Comparison of ENCODE assay signal across 10 mouse cellular contexts in the genomic region with DNA sequence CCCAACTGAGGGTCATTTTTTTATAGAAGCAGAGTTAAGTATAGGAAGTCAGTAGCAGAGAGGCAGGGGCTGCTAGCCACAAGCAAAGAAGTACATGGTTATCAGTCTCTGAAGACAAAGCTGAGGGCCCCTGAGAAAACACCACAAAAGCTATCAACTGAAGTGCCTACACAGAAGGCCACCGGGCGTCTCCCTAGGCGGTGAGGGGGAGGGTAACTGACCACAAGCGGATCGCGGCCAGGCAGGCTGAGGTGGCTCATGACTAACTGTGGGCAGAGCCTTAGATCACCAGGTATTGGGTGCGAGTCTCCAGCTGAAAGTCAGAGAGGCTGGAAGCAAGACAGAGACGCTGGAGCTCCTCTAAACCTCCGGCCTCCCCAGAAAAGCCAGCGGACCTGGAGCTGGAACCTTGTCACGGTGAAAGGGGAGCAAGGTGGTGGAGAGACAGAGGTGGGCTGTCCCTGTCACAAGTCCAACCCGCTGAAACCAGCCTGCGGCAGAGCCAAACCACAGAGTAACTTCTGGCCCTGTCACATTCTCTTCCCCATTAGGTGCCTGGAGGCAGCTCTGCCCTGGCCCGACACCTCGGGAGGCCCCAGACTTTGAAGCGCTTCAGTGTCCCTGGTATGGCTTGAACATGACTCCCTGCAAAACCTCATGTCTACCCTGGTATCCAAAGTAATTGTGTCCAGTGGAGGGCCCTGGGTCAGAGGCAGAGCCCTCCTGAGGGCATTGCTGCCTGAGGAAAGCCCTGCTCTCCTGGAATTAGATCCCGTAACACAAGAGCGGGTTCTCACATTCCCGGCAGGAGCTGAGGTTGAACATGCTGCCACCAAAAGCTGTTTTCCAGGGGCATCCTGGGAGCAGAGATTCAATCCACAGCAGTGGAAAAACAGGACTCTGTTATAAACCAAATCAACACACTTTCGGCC.
DNase-seq lines count a peak whose midpoint lies in the region; ATAC-seq and TF ChIP-seq lines count a peak whose summit lies in the region.
"Had no signal": no experiment of that assay in that cellular context is flagged by ENCODE, and none has a peak within 500 bp of the region (broad histone marks: within the 10 kb centered on the region; RNA-seq: fewer than 3 reads in every experiment).

No protein-coding gene starts in this region.

- peak overlapping the region; percentile 75 for H3K27ac ChIP-seq in heart, embryonic 10.5 days
- no peak overlapping the region for H3K27ac ChIP-seq in midbrain, embryonic 11.5 days (ENCODE audit: low read depth, low read length)
- no peak overlapping the region for H3K27ac ChIP-seq in midbrain, postnatal 0 days (ENCODE audit: low read depth, low read length)
- H3K27ac ChIP-seq in gastrocnemius, adult 2 months, result no peak overlapping the region

- H3K4me1 ChIP-seq in heart, embryonic 10.5 days, result peaks cover 51% of the 10 kb centered on the region
- peaks cover 9% of the 10 kb centered on the region; the same call in 1 of the 2 replicates for H3K4me1 ChIP-seq in midbrain, embryonic 11.5 days (ENCODE audit: control insufficient read depth, insufficient read depth, low read length)
- H3K4me1 ChIP-seq in midbrain, postnatal 0 days (ENCODE audit: insufficient read depth, low read length), result no peaks in the 10 kb centered on the region

- WGBS in heart, embryonic 10.5 days, result 47% methylated on average over 20 of the region's 20 CpGs
- WGBS in midbrain, embryonic 11.5 days, result 86% methylated on average over 20 of the region's 20 CpGs
- 87% methylated on average over 20 of the region's 20 CpGs for WGBS in midbrain, postnatal 0 days

- no peak for TF ChIP-seq CTCF in midbrain, postnatal 0 days (IDR thresholded peaks at IDR 0.05)
- no peak for TF ChIP-seq CTCF in gastrocnemius, adult 2 months (IDR thresholded peaks at IDR 0.05)

- H3K9ac ChIP-seq in midbrain, embryonic 11.5 days (ENCODE audit: low read length), result no peak overlapping the region
- no peak overlapping the region for H3K9ac ChIP-seq in midbrain, postnatal 0 days (replicated peaks; ENCODE audit: low read length, poor library complexity, severe bottlenecking)

- intact Hi-C loops in heart, postnatal 36 days (cut with DNase I), result no loop called here
- intact Hi-C loops in gastrocnemius, adult 2 months (cut with DNase I), result no loop called here

- 0 out of 2 replicates have a peak, but pooled peaks have one; percentile 23 for ATAC-seq in midbrain, embryonic 11.5 days (ENCODE audit: low FRiP score)
- no peak for ATAC-seq in midbrain, postnatal 0 days (ENCODE audit: low FRiP score)
- peak; percentile 84 to 86 for ATAC-seq in hematopoietic stem cell, adult 5-6 weeks (replicated peaks in 1 of 2; ENCODE audit: insufficient read depth in 1 of 2, low FRiP score in 2 of 2, low TSS enrichment in 1 of 2, low read depth in 1 of 2, poor library complexity in 2 of 2, severe bottlenecking in 2 of 2)
- peak; percentile 59 for ATAC-seq in monocyte, adult 5-6 weeks (replicated peaks; ENCODE audit: insufficient number of reproducible peaks, low FRiP score, low TSS enrichment, poor library complexity, severe bottlenecking)

- no peaks in the 10 kb centered on the region for H3K27me3 ChIP-seq in heart, embryonic 10.5 days (ENCODE audit: insufficient read depth, poor library complexity, severe bottlenecking)
- no peaks in the 10 kb centered on the region for H3K27me3 ChIP-seq in midbrain, embryonic 11.5 days (ENCODE audit: control insufficient read depth, insufficient read depth, low read length)
- no peaks in the 10 kb centered on the region for H3K27me3 ChIP-seq in midbrain, postnatal 0 days (ENCODE audit: insufficient read depth, low read length)

- peaks cover 16% of the 10 kb centered on the region for H3K36me3 ChIP-seq in heart, embryonic 10.5 days
- no peaks in the 10 kb centered on the region for H3K36me3 ChIP-seq in midbrain, embryonic 11.5 days (ENCODE audit: control insufficient read depth, insufficient read depth, low read length)
- H3K36me3 ChIP-seq in midbrain, postnatal 0 days (ENCODE audit: insufficient read depth, low read length), result no peaks in the 10 kb centered on the region

- no peak for DNase-seq in heart, embryonic 10.5 days (ENCODE audit: low spot score)
- no peak for DNase-seq in heart, postnatal 36 days
- no peak for DNase-seq in midbrain, embryonic 11.5 days (ENCODE audit: low spot score, missing footprints)
- no peak for DNase-seq in midbrain, postnatal 0 days (ENCODE audit: low spot score)
- no peak for DNase-seq in gastrocnemius, adult 2 months
- DNase-seq in retina, embryonic 14.5 days (ENCODE audit: low spot score), result no peak
- DNase-seq: heart, postnatal 14 days had no signal

- no peak overlapping the region for H3K4me2 ChIP-seq in midbrain, embryonic 11.5 days
- H3K4me2 ChIP-seq in midbrain, postnatal 0 days (ENCODE audit: low read depth, low read length, poor library complexity, severe bottlenecking), result no peak overlapping the region

- H3K4me3 ChIP-seq in heart, embryonic 10.5 days, result no peak overlapping the region
- H3K4me3 ChIP-seq in midbrain, embryonic 11.5 days (ENCODE audit: low read depth, low read length), result no peak overlapping the region
- H3K4me3 ChIP-seq in midbrain, postnatal 0 days (ENCODE audit: low read depth, low read length), result no peak overlapping the region
- H3K4me3 ChIP-seq in gastrocnemius, adult 2 months, result no peak overlapping the region
- H3K4me3 ChIP-seq: myocyte had no signal

- no peaks in the 10 kb centered on the region for H3K9me3 ChIP-seq in heart, embryonic 10.5 days
- peaks cover 3% of the 10 kb centered on the region; the same call in 1 of the 2 replicates for H3K9me3 ChIP-seq in midbrain, embryonic 11.5 days (ENCODE audit: control insufficient read depth, low read length)
- H3K9me3 ChIP-seq in midbrain, postnatal 0 days (ENCODE audit: low read length), result no peaks in the 10 kb centered on the region
